Mouse (Mus musculus) fibroblast of lung, adult 2 months (primary cell): ENCODE measurements around the gene Car10.
"Not testable (repeated sequence)": the region's sequence is repeated elsewhere in the genome, so short reads cannot be mapped to it uniquely, and the experiment has no call there.

Experiments
- DNase-seq: peaks from one replicate; pipeline ENCODE4 v3.0.0-alpha.2; 2011; ENCODE audit warnings: low read depth

Car10 gene

DNA sequence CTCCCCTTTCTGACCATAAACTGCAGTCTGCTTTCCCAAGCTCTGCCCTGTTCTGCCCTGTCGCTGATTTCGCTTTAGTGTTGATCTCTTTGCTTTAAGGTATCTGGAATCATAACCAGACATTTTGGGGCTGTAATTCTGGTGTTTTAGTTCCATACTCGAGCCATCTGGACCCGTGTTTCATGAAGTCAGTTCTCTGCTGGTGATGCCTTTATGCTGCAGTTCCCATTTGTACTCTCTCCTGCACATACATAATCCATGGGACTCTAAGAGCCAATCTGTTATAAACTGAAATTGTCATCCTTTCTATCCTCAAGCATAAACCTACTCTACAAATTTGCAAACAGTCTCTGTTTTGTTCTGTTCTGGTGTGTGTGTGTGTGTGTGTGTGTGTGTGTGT, 293.3 kb downstream of the Car10 start:
- DNase-seq = no peak

DNA sequence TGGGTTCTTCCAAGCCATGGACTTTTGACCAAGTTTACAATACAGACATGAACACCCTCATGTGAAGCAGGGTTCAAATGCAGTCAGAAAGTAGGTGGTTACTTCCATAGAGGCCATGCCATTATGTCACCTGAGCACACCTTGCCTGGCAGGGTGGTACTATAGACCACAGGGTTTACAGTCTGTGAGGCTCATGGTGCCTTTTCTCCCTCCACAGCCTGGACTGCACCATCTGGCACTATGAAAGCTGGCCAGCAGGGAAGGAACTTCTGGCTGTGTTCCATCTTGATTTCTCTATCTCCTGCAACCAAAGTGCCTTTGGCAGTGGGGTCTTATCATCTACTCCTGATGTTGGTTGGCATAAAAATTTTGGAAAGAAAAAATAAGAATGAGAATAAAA, 295.5 kb downstream of the Car10 start:
- DNase-seq = not testable (repeated sequence)

DNA sequence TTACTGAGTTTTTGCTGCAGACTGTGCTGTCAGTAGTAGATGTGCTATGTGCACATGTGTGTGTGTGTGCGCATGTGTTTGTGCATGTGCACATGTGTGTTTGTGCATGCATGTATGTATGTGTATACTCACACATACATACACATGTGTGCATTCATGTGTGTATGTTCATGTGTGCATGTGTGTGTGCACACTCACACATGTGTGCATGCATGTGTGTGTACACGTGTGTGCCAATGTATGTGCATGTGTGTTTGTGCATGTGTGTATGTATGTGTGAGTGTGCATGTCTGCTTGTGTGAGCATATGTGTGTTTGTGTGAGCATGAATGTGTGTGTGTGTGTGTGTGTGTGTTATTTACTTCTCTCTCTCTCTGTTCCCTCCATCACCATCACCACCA, 298.5 kb downstream of the Car10 start:
- DNase-seq = no peak

DNA sequence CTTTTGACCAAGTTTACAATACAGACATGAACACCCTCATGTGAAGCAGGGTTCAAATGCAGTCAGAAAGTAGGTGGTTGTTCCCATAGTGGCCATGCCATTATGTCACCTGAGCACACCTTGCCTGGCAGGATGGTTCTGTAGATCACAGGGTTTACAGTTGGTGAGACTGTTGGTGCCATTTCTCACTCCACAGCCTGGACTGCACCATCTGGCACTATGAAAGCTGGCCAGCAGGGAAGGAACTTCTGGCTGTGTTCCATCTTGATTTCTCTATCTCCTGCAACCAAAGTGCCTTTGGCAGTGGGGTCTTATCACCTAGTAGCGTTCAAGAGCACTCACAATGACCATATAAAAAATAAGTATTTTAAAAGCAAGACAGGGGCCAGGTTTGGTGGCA, 303.3 kb downstream of the Car10 start:
- not testable (repeated sequence) for DNase-seq

DNA sequence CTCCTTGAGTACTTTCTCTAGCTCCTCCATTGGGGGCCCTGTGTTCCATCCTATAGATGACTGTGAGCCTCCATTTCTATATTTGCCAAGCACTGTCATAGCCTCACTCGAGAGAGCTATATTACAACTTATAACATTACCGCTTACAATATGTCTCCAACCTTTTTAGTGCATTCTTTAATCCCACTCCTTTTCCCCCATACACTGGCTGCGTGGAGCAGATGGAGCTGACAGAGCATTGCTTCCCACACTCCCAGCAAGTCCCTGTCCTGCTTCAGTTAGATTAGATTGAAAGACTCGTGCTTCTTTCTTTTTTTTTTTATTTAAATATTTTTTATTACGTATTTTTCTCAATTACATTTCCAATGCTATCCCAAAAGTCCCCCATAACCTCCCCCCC, 310.2 kb downstream of the Car10 start:
- no peak for DNase-seq

DNA sequence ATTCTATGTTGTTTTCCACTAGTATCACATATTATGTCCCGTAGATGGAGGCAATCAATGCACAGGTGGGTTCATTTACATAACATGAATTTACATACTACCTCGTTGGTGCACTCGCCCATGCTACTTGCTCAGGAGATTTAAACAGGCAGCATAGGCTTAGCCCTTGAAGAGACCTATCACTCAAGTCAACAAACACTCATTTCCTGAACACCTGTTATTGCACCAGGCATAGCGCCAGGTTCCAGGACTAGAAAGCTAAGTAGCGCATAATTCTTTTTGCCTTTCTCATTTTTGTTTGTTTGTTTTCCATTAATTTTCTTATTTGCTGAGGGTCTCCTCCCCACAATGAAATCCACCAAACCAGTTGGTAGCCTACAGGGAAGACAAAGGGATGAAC, 333.7 kb downstream of the Car10 start:
- DNase-seq = no peak

DNA sequence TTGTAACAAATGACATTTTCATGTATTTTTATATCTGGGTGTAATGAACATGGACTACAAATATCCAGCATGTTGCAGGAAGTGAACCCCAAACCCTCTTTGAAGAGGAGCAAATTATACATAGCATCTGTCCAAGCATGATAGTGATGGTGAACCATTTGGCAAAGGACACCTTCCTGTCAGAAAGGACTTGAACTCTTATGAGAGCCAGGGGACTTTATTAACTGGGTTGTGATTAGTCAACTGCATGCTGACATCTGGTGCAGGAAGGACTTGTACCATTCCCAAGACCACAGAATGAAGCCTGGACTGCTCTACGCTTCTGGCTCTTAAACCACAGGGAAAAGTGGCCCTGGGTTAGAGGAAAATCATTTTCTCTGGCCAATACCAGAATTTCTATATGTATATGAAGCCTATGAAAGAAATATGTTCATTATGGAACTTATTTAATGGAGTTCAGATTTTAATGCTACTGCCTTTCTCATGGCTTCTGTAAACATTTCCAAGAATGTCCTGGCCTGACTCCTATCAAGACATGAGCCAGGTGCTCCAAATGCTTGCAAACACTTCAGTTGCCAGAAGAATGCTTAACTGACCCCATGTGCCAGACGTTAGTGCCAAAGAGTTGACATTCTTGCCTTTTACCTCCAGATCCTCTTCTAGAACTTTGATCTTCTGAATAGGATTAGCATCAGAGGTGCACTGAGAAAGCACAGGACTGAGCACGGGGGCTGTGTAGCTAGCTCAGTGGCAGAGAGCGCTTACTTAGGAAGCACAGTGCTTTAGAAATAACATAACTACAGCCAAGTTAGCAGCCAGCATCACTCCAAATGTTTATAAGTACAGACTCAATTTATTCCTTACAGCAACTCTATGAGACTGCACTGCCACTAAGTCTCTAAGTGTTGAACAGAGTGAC, 337.4 kb downstream of the Car10 start:
- no peak for DNase-seq

DNA sequence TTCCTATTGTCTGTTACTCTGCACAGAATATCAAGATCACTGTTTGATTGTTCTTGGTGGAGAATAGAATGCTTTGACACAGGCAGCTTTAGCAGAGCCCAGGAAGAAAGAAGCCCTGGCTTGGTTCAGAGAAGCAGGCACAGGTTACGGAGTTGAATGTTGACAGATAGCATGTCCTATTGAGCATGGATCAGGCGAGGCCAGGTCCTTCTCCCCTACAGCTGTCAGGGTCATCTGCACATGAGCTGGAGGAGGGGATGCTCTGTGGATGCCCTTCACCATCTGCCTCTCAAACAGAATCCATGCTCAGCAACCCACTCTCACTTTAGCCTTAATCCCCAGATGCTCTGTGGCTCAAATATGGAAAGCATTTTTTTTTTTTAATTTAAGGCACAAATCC, 339.1 kb downstream of the Car10 start:
- no peak for DNase-seq

DNA sequence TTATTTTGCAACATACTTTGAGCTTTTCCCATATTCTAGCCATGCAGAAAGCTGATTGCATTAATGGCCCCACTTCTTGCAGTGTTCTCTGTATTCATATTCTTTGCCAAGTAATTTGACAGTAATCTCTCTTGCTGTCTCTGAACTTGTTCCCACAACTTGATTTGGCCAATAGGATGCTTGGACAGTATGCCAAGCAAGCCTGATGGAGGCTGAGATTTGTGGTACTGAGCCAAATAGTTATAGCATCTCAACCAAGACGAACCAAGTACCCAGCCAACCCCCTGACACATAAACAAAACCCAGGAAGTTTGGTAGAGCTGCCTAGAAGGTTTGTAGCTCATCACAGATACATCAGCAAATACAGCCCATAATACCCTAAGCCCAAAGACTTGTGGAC, 342.6 kb downstream of the Car10 start:
- DNase-seq = no peak

DNA sequence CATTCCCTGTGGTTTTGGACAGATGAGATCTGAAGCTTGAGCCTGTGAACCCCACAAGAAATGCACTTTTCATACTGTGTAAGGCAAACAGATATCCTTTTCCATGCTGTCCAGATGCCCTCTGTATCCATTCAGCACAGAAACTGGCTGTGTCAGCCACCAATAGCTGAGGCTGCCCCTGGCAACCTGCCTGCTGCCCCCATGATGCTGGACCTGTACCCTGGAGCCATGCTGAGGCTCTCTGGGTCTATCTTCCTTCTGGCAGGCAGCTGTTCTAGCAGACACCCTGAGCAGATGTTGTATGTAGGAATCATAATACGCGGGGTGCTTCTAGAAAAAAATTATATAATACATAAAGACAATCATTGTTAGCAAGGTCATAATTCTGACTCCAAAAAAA, 345.9 kb downstream of the Car10 start:
- no peak for DNase-seq

DNA sequence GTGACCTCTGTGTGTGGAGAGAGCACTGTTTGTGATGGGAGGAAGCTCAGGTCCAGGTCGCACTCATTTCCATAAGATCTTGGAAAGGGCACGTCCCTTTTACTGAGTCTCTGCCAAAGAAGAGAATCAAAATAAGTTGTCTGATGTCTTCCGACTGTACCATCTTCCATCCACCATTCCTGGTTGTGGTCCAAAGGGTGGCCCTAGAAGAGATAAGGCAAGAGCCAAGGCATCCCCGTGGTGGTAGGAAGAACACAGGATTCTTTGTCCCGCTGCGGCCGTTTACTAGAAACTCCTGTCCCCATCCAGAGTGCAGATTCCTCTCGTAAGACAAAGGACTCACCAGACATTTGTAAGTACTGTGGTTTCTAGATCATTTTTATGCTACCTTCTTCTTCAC, 346.9 kb downstream of the Car10 start:
- DNase-seq = no peak

DNA sequence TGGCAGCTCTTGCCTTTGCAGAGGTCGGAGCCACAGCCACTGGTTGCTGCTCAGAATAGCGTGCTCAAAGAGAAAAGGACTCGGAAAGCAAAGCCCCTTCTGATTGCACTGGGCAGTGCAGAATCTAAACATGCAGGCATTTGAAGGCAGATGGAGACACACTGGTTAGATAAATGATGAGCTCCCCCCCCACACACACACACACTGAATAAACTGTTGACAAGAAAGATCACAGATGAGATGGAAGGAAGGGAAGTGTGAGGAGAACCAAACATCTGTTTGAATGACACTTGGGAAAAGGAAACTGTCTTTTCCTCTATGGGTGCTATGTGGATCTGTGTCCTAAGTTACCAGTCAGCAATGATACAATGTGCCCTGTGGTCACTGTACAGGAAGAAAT, 349.7 kb downstream of the Car10 start:
- no peak for DNase-seq

DNA sequence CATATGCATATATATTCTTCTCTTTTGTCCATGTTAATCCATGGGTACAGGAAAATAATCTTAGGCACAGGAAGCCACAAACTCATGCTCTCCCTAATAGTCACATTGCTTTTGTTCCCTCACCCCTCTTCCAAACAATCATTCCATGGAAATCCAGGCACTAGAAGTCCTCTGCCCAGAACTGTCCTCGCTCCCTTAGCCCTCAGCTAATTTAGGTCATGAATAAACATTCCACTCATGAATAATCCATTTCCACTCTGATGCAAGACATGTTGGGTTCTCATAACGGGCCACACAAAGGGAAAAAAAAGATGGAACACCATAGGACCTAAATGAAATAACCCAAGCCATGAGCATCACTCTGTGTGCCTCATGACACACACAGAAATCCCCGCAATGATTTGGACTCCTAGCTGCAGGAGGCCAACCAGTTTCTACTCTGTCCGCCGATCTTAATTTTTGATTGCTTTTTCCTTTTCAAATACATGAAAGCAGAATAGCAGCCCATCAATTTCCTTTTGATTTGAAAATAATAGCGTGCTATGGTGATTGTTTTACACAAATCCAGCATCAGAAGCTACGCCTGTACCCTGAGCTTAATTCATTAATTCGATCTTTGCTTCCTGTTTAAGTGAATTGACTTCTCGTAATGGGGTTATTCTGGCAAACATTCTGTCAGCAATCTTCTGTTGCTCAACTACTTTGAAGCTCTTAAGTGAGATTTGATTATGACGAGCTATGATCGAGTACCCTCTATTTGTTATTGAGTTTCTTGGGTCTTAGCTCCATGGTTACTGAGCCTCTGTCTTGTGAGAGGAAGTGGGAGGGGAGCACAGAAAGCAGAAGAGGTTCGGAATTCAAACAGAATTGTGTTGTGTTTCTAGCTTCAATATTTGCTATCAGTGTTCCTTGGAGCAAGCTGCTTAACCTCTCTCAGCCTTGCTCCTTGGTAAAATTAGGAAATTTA, 350.7 kb downstream of the Car10 start:
- DNase-seq = no peak

DNA sequence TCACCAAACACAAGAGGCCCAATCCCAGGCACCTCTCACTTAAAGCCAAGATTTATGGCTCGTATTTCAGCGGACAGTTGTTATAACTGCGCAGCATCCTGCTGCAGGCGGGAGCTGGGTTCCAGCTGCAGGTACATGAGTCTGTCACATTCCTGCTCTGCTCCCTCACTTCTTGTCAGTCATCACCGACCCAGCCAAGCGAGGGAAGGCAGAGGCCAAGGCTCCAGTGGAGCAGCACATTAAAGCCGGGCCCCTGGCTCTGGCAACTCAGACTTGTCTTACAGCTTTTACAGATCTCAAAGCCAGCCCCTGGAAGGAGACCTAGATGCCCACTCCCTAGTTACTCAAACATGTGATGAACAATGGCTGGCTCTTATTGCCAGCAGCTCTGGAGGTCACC, 352.7 kb downstream of the Car10 start:
- no peak for DNase-seq

DNA sequence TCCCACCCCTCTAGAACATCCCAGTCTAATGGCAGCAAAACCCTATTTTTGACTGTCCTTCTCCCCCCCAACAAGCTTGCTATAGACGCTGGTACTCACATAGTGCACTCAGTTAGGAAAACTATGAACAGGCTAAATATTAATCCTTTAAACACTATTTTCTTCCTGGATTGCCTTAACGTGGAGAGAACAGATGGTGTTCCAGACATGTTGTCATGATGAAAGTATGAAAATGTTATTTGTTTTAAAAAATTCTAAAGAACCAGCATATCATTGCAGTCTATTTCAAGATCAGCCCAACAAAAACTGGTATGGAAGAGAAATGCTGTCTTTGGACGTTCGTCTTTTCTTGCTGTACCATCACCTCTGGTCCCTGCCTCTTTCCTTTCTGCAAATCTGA, 368.4 kb downstream of the Car10 start:
- no peak for DNase-seq

DNA sequence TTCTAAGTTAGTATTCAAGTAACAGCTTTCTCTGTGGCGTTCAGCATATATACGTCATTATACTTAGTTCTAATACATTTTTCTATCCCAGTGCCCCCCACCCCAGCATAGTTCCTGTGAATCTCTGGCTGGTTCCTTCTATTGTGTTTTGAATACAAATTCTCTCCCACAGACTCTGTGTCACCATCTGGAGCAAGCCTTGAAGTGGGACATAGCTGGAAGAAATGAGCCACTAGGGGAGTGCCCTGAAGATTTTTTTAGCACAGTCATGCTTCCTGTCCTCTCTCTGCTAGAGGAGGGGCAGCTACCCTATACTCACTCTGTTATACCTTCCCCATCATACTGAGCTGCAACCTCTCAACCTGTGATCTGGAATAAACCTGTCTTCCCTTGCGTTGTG, 369.9 kb downstream of the Car10 start:
- DNase-seq = no peak

DNA sequence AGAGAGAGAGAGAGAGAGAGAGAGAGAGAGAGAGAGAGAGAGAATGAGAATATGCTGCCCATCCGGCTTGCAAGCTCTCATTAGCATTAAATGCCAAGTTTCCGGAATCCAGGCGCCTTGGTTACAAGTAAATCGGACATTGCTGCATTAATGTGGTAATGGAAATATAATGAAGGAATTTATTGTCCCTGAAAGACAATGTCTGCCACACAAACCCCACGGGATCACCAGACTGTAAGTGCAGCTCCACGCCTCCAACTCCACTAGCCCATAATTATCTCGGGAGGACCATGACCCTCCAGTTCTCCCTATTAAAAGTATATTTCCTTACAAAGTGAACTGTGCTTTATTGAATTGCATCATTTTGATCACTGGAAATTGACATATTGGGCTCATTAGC, 372.9 kb downstream of the Car10 start:
- no peak for DNase-seq

DNA sequence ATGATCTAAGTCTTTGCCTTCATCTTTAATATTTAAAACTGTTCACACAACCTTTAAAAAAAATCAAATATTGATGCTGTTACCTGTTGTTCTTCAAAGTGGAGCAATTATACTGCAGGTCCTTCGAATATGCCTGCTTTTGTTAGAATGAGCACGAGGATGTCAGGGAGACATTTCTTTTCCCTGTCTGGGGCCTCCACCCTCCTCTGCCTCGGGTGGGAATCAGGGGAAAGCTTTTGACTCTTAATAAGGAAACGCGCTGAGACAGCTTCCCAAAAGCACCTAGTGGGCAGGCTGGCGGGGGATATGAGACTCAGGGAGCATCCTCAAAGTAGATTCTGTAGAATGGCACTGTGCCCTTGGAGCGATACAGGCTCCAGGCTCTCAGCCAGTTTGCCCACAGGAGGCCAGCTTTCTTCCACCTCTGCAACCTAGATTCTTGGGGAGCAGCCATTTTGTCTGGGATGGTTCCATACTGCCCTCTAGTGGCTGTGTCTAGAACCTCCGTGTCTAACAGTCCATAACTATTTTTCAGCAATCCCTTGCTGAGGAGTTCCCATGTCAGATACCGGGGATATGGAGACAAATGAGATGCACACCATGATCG, 373.8 kb downstream of the Car10 start:
- peak; percentile 23 for DNase-seq

DNA sequence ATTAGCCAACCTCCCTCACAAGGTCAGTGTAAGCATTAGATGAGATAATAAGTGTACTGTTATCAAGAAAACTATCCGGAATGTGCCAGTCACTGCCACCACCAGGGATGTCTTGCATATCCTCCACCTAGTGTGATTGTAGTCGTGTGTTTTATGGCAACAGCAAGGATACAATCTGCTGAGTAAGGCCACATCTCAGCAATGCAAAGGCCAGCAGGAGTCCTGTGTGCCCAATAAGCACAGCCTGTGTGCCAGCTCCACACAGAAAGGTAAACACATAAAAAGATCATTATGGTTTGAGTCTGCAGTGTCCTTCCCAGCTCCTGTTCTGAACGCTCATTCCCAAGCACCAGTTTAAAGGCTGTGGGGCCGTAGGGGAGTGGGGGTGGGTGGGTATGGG, 386.8 kb downstream of the Car10 start:
- DNase-seq = no peak

DNA sequence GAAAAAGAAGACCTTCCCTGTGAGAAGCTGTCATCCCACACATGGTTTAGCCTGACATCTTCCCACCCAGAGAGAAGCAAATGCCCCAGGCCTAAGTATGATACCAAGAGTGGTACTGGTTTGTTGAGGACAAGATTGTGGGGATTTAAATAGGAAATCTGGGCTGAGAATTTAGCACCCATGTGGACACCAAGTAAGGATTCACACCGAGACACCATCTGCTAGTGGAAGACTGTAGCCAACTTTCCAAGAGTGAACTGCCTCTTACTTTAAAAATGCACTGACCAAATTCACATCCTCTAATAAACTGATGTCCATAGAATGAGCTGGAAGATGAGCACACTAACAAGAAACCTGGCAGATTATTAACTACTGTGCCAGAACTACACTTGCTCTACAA, 389.2 kb downstream of the Car10 start:
- no peak for DNase-seq

DNA sequence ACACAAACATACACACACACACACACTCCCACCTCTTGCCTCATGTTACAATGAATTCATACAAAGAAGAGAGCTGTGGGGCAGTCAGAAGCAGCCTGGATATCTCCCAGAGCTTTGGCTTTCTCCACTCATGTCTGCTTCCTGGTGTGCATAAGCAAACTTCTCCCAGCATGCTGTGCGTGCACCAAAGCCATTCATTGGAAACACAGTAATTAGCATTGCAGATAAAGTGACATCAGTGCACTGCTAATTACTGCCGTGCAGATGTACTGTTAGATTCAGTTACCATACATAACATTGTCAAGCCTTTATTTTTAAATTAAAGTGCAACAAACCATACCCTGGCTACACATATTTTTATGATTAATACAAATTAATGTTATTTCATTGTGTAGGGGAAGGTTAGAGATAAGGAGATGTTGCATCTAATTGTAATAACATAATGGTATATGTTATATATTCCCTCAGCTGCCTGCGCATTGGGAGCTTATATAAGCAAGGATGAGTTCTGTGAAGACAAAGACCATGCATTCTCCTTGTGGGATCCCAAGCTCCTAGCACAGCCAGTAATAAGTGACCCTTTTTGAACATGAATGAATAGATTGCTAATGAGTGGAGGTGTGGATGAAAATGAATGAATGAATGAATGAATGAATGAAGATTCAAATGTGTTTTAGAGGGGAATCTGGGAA, 390.2 kb downstream of the Car10 start:
- no peak for DNase-seq

DNA sequence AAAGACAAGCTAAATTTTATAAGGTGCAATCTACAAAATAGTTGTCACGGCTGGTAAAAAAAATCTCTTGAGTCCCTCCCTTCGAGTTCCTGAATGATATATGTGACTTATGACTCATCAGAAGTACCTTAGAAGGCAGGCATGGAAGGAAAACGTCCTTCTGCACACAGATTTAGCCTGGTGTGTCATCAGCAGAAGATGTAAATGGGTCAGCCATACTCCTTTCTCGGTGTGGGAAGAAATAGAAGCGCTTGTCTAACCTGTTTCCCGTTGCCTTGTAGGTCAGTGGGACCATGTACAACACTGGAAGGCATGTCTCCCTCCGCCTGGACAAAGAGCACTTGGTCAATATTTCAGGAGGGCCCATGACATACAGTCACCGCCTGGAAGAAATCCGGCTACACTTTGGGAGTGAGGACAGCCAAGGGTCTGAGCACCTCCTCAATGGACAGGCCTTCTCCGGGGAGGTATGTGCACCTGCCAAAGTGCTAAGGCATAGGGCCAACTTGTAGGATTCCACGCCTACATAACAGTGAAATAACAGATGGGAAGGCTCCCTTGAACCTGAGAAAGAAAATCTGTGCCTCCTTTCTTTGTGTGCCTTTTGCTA, 392.5 kb downstream of the Car10 start:
- DNase-seq = no peak
